Mouse (Mus musculus) erythroid progenitor cell, adult 5-6 weeks (primary cell): Measurements from ENCODE around the gene Baz2a. TPM values are rescaled to one million over a fixed set of nuclear protein-coding genes. Genes with fewer than 3 reads are reported as not detected.
"Not testable (repeated sequence)": the region's sequence is repeated elsewhere in the genome, so short reads cannot be mapped to it uniquely, and the experiment has no call there.

Source experiments
- ATAC-seq: replicated peaks from 2 replicates; pipeline ENCODE4 v1.8.0; 2016; ENCODE audit warnings: moderate number of reproducible peaks, mild to moderate bottlenecking, moderate TSS enrichment, inconsistent platforms; ENCODE audit not compliant: poor library complexity, low FRiP score, severe bottlenecking
- total RNA-seq, 2 experiments: library from RNA; stranded (forward) in 1 of 2; stranded (reverse) in 1 of 2; fragments of 150-400 nt in 1 of 2; fragments of 186-747, 209-891 nt in 1 of 2; gene quantifications; 2 replicates each; pipeline versions ENCODE4 v1.2.3 to v1.2.4; 2015 to 2017; ENCODE audit warnings: low replicate concordance in 2 of 2

Baz2a gene
- total RNA-seq, 2 experiments from 2014 or later: 88.6 to 109 TPM

DNA sequence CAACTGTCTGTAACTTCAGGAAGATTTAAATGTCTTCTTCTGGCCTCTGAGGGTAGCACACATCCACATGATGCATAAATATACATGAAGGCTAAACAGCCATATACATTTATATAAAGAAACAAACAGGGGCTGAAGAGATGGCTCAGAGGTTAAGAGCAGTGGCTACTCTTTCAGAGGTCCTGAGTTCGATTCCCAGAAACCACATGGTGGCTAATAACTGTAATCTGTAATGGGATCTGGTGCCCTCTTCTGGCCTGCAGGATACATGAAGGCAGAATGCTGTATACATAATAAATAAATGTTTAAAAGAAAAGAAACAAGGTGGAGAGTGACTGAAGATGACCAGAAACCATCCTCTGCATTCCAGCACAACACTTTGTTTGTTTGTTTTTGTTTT is 10.9 kb upstream of the Baz2a start:
- no peak for ATAC-seq

DNA sequence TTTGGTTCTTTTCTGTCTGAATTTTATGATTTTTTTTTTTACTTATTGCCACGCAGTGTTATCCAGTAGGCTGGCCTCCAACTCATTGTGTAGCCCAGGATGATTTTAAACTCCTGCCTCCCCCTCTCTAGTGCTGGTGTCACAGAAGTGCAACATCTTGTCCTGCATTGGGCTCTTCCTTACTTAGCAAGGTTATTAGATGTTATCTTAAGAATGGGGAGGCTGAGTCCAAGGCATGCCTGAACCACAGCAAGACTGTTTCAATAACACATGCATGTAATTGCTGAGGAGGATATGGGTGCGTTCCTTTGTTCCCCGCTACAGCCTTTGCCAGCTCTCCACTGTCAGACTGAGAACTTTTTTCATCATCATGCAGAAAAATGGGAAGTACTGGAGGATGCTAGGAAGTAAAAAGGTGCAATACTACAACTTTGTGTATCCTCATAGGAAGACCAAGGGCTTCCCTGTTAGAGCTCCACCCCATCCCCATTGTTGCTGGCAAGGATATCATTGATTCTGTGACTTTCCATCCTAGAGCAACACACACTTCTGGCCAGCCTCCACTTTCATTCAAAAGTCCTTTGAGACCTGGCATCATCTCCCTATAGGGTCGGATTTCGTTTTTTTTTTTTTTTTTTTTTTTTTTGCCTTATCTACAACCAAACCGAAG is 9.4 kb upstream of the Baz2a start:
- no peak for ATAC-seq

DNA sequence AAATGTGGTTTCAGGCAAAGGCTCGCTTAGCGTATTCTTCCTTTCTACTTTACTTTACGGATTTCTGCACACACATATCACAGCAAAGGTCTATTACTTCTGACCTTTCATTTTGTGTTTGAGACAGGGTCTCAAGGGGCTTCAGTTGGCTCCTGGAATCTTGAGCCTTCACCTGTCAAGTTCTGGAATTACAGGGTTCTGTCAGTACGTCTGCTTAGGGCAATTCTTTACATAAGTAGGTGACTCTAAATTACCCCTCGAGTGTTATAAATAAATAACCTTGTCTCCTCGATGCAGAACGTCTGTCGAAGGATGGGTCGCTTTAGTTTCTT is 8.9 kb upstream of the Baz2a start:
- peak; percentile 3; the same call in 1 of the 2 replicates for ATAC-seq

DNA sequence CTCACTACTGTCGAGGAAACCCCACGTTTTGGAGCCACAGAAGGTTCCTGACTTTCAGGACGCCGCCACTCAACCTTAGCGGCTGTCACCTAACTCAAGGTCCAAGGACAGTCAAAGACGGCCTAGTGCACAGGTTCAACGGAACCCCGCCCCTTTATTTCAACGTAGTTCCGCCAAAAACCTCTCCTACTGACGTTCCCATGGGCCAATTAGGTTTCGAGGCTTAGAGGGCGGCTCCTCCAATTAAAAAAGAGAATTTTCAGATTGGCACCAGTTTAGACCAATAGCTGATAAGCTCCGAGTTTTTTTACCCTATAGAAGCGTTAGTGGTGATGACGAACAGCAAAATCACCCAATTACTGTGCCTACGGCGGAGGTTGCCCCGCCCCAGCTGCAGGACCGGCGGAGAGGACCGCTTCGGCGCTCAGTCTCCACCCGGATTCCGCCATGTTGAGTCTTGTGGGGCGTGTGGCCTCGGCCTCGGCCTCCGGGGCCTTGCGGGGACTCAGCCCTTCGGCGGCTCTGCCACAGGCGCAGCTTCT is 8.4 kb upstream of the Baz2a start, which contains the start of gene Atp5b:
TSS of gene Atp5b (plus strand) at position 394 of the 542 bp plus-strand sequence.
- peak; percentile 94 for ATAC-seq

DNA sequence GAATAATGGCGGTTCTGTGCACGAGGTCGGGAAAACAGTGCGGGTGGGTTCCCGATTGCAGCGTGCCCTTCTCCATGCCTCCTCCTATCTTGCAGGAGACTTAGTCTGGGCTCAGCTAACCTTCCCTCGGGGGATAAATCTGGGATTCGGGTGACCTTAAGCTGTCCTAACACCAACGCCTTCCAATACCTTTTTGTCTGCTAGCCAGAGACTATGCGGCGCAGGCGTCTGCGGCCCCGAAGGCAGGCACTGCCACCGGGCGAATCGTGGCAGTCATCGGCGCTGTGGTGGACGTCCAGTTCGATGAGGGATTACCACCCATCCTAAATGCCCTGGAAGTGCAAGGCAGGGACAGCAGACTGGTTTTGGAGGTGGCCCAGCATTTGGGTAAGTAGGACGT is 7.7 kb upstream of the Baz2a start:
- peak; percentile 10; the same call in 1 of the 2 replicates for ATAC-seq

DNA sequence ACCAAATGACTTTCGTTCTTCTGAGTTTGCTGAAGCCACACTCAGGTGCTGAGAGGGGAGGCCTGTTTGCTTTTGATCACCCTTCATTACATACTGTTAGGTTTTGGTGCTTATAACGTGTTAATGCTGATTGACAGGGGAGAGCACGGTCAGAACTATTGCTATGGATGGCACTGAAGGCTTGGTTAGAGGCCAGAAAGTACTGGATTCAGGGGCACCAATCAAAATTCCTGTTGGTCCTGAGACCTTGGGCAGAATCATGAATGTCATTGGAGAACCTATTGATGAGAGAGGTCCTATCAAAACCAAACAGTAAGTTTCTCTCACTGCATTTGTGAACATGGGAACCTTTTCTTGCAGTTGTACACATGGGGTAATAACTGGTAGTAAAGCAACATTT is 7.2 kb upstream of the Baz2a start:
- ATAC-seq: no peak

DNA sequence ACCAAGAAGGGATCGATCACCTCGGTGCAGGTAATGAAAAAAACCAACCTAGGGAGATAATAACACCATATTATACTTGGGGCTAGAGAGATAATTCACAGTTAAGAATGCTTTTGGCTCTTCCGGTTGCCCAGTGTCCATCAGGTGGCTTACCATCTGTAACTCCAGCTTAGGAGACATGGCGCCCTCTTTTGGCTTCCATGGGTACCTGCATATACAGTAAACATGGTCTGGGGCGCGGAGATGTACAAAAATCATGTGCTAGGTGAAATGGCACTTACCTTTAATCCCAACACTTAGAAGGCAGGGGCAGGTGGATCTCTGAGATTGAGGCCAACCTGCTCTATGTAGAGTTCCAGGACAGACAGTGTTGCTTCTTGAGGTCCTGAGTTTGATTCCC is 5.0 kb upstream of the Baz2a start:
- ATAC-seq: no peak

DNA sequence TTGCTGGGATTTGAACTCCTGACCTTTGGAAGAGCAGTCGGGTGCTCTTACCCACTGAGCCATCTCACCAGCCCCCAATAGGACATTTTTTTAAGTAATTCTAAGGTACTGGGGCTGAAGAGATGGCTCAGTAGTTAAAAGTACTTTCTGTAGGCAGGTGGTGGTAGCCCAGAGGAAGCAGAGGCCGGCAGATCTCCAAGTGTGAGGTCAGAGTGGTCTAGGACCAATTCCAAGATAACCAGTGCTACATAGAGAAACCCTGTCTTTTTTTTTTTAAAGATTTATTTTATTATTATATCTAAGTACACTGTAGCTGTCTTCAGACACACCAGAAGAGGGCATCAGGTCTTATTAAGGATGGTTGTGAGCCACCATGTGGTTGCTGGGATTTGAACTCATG is 4.2 kb upstream of the Baz2a start:
- ATAC-seq: not testable (repeated sequence)

DNA sequence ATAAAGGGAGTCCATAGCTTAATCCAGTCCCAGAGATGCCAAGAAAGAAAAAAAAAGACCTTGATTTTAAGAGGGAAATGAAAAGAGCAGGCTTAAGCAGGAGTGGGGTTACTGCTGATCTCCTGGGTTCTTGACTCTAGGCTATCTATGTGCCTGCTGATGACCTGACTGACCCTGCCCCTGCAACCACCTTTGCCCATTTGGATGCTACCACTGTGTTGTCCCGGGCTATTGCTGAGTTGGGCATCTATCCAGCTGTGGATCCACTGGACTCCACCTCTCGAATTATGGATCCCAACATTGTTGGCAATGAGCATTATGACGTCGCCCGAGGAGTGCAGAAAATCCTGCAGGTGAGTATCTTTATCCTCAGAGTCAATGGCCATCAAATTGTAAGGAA is 3.2 kb upstream of the Baz2a start:
- ATAC-seq: no peak

DNA sequence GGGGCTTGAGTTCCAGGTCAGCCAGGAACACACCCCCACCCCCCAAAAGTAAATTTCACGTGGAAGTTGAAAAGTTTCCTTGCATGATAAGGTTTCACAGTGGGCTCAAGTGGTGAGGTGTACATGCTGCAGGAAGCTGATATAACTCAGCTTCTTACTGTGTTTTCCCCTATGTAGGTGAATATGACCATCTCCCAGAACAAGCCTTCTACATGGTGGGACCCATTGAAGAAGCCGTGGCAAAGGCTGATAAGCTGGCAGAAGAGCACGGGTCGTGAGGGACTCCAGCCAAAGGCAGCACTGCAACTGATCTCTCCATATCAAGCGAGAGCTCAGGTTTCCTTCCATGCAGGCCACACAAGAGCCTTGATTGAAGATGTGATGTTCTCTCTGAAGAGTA is 1.5 kb upstream of the Baz2a start:
- no peak for ATAC-seq

DNA sequence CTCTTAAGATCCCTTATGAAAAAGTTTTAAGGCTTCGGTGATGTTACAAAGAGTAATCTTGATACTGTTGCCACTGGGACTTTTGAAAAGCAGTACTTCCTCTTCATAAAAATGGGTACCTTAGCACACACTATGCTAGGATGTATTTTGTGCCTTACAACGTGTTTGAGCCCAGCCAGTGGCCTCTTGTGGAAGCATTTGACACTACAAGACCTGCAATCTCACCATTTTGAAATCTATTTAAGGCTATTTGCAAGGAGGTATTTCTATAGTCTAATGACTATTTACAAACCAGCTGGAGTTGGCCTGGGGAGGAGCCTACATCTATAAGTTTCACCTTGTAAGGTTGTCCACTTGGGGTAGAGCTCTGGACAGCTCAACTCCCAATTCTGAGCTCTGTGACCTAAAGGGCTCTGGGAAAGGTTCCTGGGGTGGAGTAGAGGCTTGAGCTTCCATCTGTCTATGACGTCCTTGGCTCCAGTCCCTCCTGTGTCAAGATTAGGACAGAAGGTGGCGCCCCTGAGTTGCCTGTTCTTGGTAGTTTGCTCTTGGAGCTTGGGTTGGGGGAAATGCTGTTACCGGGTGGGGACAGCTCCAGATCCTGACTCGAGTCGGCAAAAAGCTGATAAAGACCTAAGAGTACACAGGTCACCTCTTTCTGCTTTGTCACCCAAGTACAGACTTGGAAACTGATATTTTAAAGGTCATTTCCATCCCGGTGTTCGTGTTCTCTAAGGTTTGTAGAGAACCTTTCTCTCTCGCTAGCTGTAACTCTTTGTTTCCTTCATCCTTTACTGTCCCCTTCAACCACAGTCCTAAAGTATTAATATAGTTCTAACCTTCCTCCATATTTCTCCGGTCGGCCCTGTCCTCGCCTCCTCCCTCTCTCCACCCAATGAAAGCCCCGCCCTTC is 470 bp upstream of the Baz2a start:
- peak; percentile 68 for ATAC-seq

DNA sequence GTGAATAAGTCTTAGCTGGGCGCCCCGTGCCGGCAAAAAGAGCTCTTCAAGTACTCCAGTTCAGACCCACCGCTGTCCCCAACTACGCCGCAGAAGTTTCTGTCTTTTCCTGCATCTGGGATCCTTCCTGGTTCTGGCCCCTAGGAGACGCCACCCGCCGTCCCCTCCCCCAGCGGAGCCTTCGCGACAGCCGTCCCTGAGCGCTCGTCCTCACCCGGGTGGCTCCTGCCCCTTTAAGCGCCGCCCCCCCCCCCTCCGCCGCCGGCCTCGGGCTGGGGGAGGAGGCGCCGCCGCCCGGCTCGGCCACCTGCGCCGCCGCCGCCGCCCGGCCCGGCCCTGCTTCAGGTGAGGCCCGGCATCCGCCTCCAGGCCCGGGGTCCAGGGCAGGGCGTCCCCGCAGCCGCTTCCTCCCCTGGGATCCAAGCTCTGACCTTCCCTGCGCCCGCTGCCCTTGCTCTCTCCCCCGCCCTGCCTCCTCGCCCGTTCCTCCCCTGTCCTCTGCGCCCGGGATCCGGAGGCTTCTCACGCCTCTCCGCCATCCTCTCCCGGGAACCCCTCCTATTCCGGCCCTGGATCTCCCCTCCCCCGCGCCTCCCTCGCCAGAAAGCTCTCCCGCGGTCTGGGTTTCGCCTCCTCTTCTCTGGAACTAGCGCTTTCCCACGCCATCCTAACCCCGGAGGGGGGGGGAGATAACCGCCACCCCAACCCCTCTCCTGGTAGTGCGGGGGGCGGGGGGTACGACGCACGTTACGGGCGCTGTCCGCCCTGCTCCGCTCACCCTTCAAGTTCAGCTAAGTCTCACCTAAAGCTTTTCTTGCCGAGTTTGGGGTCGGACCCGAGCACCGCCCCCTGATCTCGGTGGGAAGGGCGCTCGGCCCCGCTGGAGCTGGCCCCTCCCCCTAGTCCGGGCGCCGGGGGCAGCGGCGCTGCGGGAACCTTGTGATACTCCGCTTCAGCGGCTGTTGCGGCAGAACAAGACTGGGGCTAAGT is 1.4 kb downstream of the Baz2a start:
- ATAC-seq: peak; percentile 30

DNA sequence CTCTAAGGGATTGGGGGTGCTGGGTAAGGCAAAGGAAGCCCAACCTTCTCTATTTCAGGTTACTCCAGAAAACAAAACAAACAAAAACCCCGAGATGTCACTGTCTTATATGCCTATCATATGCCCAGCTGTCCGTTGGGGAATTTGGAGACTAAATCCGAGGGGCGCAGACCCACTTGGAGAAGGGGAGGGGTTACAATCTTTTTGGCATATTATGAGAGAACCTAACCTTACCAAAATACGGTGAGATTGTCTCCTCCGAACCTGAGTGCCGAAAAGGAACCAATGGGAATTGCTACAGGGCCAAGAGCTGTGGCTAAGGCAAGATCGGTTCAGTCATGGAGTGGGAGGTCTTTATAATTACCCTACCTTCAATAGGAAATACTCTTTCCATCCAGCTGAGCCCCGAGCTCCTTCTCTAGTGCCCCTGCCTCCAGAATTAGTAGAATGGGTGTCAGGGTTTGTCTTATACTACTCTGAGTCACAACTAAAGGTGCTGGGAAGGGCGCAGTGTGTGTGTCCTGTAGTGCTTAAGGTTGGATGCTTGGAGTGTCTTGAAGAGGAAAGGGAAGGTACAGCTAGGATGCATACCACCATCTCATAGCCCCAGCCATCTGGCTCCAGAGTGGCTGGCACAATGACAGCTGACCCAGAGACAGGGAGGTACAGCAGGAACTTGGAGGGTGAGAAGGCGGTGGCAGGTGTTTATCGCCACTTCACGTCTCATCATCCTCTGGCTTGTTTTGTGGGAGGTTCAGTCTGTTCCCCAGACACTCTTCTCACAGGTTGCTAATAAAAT is 2.3 kb downstream of the Baz2a start:
- peak; percentile 51 for ATAC-seq

DNA sequence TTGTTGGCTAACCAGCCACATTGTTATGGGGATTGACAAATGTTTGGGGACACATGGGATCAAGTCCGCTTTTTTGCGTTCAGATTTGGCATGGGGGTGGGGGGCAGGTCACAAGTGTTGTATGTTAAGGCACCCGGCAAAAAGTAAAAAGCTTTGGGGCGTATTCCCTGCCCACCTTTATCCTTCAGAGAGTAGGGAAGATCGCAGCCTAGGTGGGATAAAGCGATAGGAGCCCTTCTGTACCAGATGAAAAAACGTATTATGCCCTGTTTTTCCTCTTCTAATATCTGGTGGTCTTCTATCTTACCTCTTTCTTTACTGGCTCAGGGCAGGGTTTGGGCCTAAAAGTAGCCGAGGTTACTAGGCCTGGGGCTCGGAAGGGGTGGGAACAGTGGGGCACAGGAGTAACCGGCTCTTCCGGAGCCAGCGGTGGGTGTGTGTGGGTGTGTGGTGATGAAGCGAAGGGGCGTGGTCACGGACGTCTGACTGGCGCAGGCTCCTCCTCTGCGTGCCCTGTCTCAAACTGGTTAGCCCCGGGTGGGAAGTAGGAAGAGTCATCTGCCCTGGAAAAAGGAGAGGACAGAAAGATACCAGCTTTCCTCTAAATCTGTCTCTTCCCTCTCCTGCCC is 3.1 kb downstream of the Baz2a start:
- ATAC-seq: peak; percentile 56

DNA sequence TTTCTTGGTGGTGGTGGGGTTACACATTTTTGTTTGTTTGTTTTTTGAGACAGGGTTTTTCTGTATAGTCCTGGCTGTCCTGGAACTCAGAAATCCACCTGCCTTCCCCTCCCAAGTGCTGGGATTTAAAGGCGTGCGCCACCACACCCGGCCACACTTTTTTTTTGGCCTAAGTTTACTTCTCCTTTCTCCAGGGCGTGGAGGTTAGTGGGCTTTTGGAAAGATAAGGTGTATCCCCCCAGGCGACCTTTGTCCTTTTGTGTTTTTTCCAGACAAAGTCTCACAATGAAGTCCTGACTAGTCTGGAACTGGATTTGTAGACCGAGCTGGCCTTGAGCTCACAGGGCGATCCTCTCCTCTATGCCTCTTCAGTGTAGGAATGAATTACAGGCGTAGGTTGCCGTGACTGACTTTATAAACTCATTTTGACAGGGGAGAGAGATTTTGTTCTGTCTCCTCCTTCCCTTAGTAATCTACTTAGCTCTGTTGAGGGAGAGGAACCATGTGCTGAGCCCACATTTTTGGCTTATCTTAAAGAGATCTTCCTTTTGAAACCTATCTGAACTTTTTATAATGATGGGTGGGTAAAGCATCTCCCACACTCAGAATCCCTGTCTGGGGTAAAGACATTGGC is 3.7 kb downstream of the Baz2a start:
- no peak for ATAC-seq

DNA sequence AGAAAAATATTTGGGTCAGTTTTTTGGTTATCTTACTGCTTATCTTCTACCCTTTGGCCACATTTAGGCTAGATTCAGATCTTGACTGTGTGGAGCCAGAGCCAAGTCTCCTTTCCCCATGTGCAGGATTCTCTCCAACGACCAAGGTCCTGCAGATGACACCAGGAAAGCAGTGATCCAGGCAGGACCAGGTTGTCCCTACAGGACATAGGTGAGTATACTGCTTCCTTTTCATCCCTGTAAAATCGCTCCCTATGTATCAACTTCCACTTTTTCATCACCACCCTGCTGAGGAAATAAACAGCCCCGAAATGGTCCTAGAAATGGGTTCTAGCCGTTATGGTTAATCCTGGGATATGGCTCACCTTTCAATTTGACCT is 4.9 kb downstream of the Baz2a start:
- ATAC-seq: no peak

DNA sequence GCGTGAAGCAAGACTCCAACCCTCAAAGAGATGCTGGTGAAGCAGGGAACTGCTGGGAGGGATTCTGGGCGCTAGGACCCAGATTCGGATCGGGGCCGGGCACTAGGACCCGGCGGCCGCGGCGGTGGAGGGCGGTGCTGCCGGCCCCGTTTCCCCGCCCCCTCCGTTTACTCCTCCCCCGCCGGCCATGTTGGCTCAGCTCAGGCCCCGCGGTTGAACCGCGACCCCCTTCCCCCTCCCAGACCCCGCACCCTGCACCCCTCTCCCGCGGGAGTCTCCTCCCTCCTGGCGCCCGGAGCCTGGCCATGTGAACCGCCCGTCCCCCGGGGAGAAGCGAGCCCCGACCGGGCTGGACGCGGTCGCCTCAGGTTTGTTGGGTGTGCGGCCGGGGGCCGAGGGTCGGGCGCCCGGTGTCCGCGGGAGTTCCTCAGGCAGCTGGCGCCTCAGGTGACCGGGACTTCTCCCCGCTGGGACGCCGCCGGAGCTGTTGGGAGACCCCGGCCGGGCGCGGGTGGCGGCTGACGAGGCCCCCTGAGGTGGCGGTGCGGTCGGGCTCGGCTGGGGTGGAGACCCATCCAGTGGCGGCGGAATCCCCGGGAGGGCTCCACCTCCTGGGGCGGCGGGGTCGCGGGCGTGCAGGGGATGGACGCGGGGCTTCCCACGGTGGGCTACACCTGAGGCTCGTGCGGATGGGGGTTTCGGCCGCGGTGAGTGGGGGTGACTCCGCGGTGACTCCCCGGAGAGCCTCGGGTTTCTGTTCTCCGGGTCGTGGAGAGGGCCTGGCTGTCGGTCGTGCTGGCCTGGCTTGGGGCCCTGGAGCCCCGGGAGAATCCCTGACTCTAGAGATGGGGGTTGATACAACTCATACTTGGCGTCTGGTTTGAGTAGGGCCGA is 5.6 kb downstream of the Baz2a start:
- peak; percentile 54 for ATAC-seq
